Mouse (Mus musculus) lung, postnatal 0 days (tissue): ENCODE measurements around the gene Ikbip.

Experiments
- CTCF ChIP-seq: IDR thresholded peaks from 2 replicates; pipeline ENCODE4 v1.5.1; 2016; ENCODE audit warnings: antibody characterized with exemption, mild to moderate bottlenecking
- EP300 ChIP-seq: IDR thresholded peaks from 2 replicates; pipeline ENCODE4 v1.6.1; 2016; ENCODE audit warnings: antibody characterized with exemption, mild to moderate bottlenecking, control low read depth

DNA sequence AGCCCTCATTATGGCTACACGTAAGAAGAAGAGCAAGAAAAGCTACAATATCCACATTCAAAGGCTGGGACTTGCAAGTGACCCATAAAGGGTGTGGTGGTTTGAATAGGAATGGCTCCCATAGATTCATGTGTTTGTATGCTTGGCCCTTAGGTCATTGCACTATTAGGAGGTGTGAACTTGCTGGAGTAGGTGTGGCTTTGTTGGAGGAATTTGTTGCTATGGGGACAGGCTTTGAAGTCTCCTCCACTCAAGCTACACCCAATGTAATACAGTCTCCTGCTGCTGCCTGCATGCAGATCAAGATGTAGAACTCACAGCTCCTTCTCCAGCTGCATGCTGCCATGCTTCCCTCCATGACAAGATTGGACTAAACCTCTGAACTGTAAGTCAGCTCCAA lies 48.8 kb downstream of the Ikbip start:
- no peak for TF ChIP-seq CTCF
- no peak for TF ChIP-seq EP300
